Mouse (Mus musculus) liver, postnatal 0 days (tissue): ENCODE measurements around the gene Gm20388. TPM values are rescaled to one million over a fixed set of nuclear protein-coding genes. Genes with fewer than 3 reads are reported as not detected.
A peak's percentile ranks its signal among the peaks of the same experiment; 100 is the strongest.

Experiments used
- ATAC-seq: fragments of 200-750 bp; cut with Nextera tagmentation; 2 replicates; pipeline ENCODE4 v1.8.0; 2017; ENCODE audit warnings: mild to moderate bottlenecking, moderate library complexity
- DNase-seq: peaks from one replicate; pipeline ENCODE4 v3.0.0-alpha.2; 2016
- H3K27ac ChIP-seq: fragments of 300-500 bp; sonication (generic); 2 replicates; pipeline ENCODE4 v1.5.1; 2014; ENCODE audit warnings: antibody characterized with exemption, moderate library complexity, mild to moderate bottlenecking, low read depth
- H3K27me3 ChIP-seq: fragments of 300-500 bp; sonication (generic); 2 replicates; pipeline ENCODE4 v1.6.1; 2014; ENCODE audit warnings: low read length, control low read depth, mixed read lengths; ENCODE audit not compliant: insufficient read depth
- H3K36me3 ChIP-seq: fragments of 300-500 bp; sonication (generic); replicated peaks from 2 replicates; pipeline ENCODE4 v1.6.1; 2014; ENCODE audit warnings: mild to moderate bottlenecking, control low read depth, low read length, moderate library complexity, mixed read lengths; ENCODE audit not compliant: insufficient read depth
- H3K4me1 ChIP-seq: fragments of 300-500 bp; sonication (generic); 2 replicates; pipeline ENCODE4 v1.6.1; 2014; ENCODE audit warnings: antibody characterized with exemption, mild to moderate bottlenecking, control low read depth; ENCODE audit not compliant: insufficient read depth
- H3K4me2 ChIP-seq: fragments of 300-500 bp; sonication (generic); 2 replicates; pipeline ENCODE4 v1.6.1; 2014; ENCODE audit warnings: low read depth, mild to moderate bottlenecking, low read length, moderate library complexity, mixed read lengths
- H3K4me3 ChIP-seq: fragments of 300-500 bp; sonication (generic); 2 replicates; pipeline ENCODE4 v1.5.1; 2014; ENCODE audit warnings: low read depth, low read length
- H3K9ac ChIP-seq: fragments of 300-500 bp; sonication (generic); replicated peaks from 2 replicates; pipeline ENCODE4 v1.6.1; 2014; ENCODE audit warnings: mild to moderate bottlenecking, moderate library complexity
- H3K9me3 ChIP-seq: fragments of 300-500 bp; sonication (generic); 2 replicates; pipeline ENCODE4 v1.6.1; 2016; ENCODE audit warnings: mild to moderate bottlenecking, control low read depth, low read length, mixed read lengths
- CTCF ChIP-seq: sonication (generic); IDR thresholded peaks from 2 replicates; pipeline ENCODE4 v1.5.1; 2016; ENCODE audit warnings: antibody characterized with exemption, low read depth
- EP300 ChIP-seq: IDR thresholded peaks from 2 replicates; pipeline ENCODE4 v1.6.1; 2016; ENCODE audit warnings: antibody characterized with exemption, low read depth, mild to moderate bottlenecking
- WGBS: fragments of 180-500 bp; shearing (Covaris S2); extraction: QIAGEN DNeasy Blood & Tissue Kit; methylation state at CpG from one replicate; pipeline ENCODE4 v1.1.7; 2014; ENCODE audit not compliant: insufficient replicate concordance; 5-methylcytosine and 5-hydroxymethylcytosine counted together
- polyA plus RNA-seq: library from polyadenylated mRNA; unstranded; fragments of >200 nt; fragmentation: Nextera tagmentation; extraction: Ambion mirVana; gene quantifications from 2 replicates; pipeline ENCODE4 v1.2.1, GENCODE M21; 2015

The Gm20388 gene
- polyA plus RNA-seq, 1 experiment from 2014 or later: not detected

DNA sequence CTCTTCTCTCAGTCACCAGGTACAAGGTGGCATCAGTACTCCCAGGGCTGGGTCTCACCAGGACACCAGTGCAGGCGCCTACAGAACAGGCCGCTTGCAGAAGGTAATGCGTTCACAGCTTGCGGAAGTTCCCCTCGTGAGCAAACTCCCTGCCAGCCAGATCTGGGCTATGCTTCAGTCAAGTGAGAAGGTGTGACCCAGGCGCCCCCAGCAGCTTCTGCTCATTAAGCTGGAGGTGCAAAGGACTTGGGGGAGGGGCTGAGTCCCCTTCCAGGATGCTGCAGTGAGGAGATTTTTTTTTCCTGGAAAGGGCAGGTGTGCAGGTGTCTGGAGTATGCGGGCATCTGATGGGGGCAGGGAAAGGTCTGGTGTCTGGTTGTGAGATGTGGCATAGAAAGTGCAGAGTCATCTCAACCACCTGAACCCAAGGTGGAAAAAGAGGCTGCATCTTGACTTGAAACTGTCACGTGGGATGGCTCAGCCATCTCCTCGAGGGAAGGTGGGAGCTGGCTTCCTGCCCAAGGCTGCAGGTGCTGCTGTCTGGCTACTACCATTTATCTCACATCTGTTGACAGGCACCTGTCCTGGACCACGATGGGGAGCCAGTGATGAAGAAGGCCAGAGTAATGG, 2861.9 kb downstream of the Gm20388 start:
- peaks cover 6% of the 10 kb centered on the region; the same call in 1 of the 2 replicates for H3K27me3 ChIP-seq
- TF ChIP-seq CTCF: no peak
- no peak for TF ChIP-seq EP300
- no peaks in the 10 kb centered on the region for H3K9me3 ChIP-seq
- H3K4me1 ChIP-seq: peaks cover 4% of the 10 kb centered on the region
- 31% methylated on average over 10 of the region's 10 CpGs for WGBS
- H3K27ac ChIP-seq: no peak overlapping the region
- H3K4me2 ChIP-seq: no peak overlapping the region
- DNase-seq: no peak
- H3K36me3 ChIP-seq: no peaks in the 10 kb centered on the region
- no peak overlapping the region for H3K9ac ChIP-seq
- ATAC-seq: no peak
- H3K4me3 ChIP-seq: no peak overlapping the region

DNA sequence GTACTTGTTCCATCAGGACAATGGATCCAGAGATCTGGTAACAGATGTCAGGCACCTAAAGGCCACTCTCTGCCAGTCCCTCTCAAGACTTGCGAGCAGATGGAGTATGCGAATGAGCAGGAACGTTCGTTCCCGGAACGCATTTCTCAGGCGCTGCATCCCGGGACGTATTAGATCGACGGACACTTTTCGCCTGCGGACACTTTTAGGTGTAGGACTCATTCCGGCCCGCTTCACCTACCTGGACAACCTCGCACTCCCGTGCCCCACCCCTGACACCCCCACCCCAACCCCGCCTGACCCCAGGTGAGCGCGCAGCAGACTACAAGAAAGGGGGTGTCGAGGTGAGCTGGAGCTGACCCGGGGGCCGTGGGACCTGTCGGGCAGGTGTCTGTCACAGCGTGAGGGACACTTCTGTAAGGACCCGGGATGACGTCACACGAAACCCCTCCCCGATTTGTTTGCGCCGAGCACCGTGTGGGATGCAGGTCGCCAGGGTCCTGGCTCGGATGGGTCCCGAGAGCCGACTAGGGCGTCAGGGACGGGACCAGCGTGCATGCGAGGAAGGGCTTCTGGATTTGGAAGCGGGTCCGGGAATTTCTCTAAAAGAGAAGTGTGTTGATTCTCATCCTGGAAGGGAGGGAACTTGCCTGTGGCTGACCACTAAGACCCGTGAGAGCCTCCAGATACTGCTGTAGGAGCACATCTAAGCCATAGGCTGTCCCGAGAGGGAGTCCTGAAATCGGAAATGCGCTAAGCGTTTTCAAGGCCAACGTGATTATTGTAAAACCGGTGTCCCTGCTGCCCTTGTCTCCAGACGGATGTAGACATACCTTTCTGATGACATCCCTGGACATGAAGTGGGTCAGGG, 2864.9 kb downstream of the Gm20388 start, which contains the start of gene Acsf3:
Acsf3 (plus strand) TSS at position 202 of the 871 bp plus-strand sequence.
- Histone ChIP-seq H3K4me2 (peak within 1 kb of the TSS; percentile 91), H3K27me3 (0 out of 2 replicates have a peak, but pooled peaks cover 2% of the 10 kb centered on the region), H3K9ac (peak within 1 kb of the TSS; percentile 83), H3K36me3 (peaks cover 7% of the 10 kb centered on the region), H3K4me3 (peak within 1 kb of the TSS; percentile 78), H3K4me1 (peaks cover 4% of the 10 kb centered on the region), H3K9me3 (no peaks in the 10 kb centered on the region), H3K27ac (peak within 1 kb of the TSS; percentile 49; the same call in 1 of the 2 replicates)
- TF ChIP-seq CTCF: no peak
- TF ChIP-seq EP300: no peak
- peak; percentile 78 for ATAC-seq
- DNase-seq: peak; percentile 73
- 1% methylated on average over 43 of the region's 50 CpGs for WGBS

DNA sequence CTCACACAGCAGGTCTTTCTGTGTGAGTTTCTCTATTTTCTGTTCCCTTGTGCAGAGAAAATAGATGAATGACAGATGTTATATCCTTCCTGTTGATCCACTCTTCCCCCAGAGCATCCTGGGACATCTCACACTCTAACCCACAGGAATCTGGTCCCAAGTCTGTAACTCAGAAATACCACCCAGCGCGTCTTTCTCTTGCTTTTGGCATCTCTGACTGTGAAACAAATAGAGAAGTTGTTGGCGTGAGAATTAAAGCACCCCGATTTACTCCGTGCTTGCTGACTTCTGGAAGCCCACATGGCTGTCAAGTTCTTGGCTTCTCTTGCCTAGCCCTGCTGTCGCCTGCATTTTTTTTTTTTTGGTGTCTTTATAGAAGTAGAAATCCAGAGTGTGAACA, 2867.1 kb downstream of the Gm20388 start:
- no peak overlapping the region for H3K27ac ChIP-seq
- ATAC-seq: no peak

DNA sequence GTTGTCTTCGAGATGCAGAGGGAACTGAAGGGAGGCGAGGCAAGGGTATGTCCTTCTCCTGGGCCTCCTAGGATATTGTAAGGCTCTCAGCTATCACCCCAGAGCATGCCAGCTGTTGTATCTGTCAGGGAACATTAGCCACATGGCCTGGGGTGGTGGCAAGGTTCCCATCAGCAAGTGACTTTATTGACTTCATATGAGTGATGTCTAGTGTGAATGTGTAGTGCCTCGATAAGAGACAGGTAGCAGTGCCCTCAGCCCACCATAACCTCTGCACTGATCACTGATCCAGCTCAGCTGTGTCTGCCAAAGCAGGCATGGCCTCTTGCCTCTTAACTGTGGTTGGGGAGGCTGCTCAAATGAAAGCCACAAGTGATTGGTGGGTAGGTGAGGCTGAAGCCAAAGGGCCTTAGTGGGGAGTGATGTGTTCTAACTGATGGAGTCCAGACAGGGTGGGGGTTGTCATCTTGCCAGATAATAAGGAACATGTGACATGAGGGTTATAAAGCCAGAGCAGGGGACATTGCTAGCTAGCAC, 2868.1 kb downstream of the Gm20388 start:
- no peak overlapping the region for H3K4me3 ChIP-seq
- H3K4me2 ChIP-seq: no peak overlapping the region
- ATAC-seq: peak; percentile 28
- no peaks in the 10 kb centered on the region for H3K9me3 ChIP-seq
- WGBS: 82% methylated on average over 3 of the region's 3 CpGs
- peaks cover 19% of the 10 kb centered on the region for H3K36me3 ChIP-seq
- no peaks in the 10 kb centered on the region for H3K27me3 ChIP-seq
- no peak for DNase-seq
- H3K4me1 ChIP-seq: peaks cover 4% of the 10 kb centered on the region
- H3K9ac ChIP-seq: no peak overlapping the region
- H3K27ac ChIP-seq: no peak overlapping the region
- TF ChIP-seq EP300: no peak

More for the DNA sequence above, 2867.1 kb downstream of the Gm20388 start:
- 82% methylated on average over 6 of the region's 6 CpGs for WGBS
- H3K4me1 ChIP-seq: peaks cover 4% of the 10 kb centered on the region
- no peak for TF ChIP-seq EP300
- H3K36me3 ChIP-seq: peaks cover 15% of the 10 kb centered on the region
- no peaks in the 10 kb centered on the region for H3K27me3 ChIP-seq
- DNase-seq: no peak
- no peak overlapping the region for H3K4me3 ChIP-seq
- no peak overlapping the region for H3K4me2 ChIP-seq
- H3K9me3 ChIP-seq: no peaks in the 10 kb centered on the region
- H3K9ac ChIP-seq: no peak overlapping the region

DNA sequence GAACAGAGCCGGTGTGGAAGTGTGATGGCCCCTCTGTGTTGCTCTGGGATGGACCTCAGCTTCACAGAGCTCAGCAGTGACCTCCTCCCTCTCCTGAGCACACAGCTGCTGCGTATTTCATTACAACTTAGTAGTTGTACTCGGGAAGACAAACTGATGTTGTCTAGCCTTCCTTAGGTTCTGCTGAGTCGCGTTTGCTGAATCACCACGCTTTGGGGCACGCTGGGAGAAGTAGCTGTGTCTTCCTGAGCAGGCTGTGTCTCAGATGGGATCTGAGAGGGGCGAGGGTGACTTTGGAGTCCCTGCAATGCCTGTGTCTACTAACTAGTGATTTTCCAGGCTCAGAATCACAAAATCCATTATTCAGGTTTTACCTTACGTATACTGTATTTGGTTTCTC, 2868.6 kb downstream of the Gm20388 start:
- no peak for DNase-seq
- no peak overlapping the region for H3K9ac ChIP-seq
- H3K9me3 ChIP-seq: no peaks in the 10 kb centered on the region
- H3K4me2 ChIP-seq: no peak overlapping the region
- H3K4me3 ChIP-seq: no peak overlapping the region
- H3K36me3 ChIP-seq: peaks cover 24% of the 10 kb centered on the region
- TF ChIP-seq EP300: no peak
- TF ChIP-seq CTCF: no peak
- peaks cover 4% of the 10 kb centered on the region for H3K4me1 ChIP-seq
- H3K27ac ChIP-seq: no peak overlapping the region
- H3K27me3 ChIP-seq: no peaks in the 10 kb centered on the region
- WGBS: 71% methylated on average over 9 of the region's 9 CpGs
- no peak for ATAC-seq

DNA sequence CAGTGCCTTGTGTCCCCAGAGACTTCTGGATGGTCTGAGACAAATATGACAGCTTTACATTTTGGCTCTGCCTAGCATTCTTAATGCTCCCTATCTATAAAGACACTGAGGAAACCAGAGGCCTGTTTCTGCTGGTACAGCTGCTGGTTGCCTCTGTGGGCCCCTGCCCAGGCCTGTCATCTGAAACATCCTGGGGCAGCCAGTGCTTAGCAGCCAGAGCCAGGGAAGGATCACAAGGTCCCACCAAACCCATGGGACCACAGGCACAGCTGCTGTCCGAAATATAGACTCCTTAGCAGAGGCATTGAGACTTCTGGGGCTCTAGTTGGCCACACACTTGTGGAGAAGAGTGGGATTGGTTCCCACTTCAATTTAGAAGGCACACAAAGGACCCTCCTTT, 2874.1 kb downstream of the Gm20388 start:
- no peak overlapping the region for H3K27ac ChIP-seq
- DNase-seq: no peak
- no peak overlapping the region for H3K4me2 ChIP-seq
- no peak overlapping the region for H3K4me3 ChIP-seq
- H3K27me3 ChIP-seq: no peaks in the 10 kb centered on the region
- H3K9me3 ChIP-seq: no peaks in the 10 kb centered on the region
- H3K36me3 ChIP-seq: peaks cover 40% of the 10 kb centered on the region
- WGBS: 65% methylated on average over 1 of the region's 1 CpGs
- no peak for TF ChIP-seq EP300
- no peak for TF ChIP-seq CTCF
- H3K4me1 ChIP-seq: no peaks in the 10 kb centered on the region
- no peak overlapping the region for H3K9ac ChIP-seq
- ATAC-seq: no peak
